Mouse (Mus musculus): ENCODE data around the gene Gm1553.

The Gm1553 gene

GRCm38 (mm10) chr10:82492518-82492917, at the start of gene Gm1553:
Gene Gm1553 (minus strand): TSS chr10:82492618.
- DNase-seq (ENCODE audit: low spot score in 2 of 2) = no peak
